Mouse (Mus musculus) gastrocnemius, adult 2 months (tissue): Measurements from ENCODE around the gene Slc22a15. TPM values are rescaled to one million over a fixed set of nuclear protein-coding genes. Genes with fewer than 3 reads are reported as not detected.

Experiments used
- DNase-seq: peaks from one replicate; pipeline ENCODE4 v3.0.0; 2022
- H3K27ac ChIP-seq: fragments of 200-600 bp; 2 replicates; pipeline ENCODE4 v1.8.1; 2022; ENCODE audit warnings: mild to moderate bottlenecking
- H3K4me3 ChIP-seq: fragments of 200-600 bp; 2 replicates; pipeline ENCODE4 v1.8.1; 2022; ENCODE audit warnings: mild to moderate bottlenecking, moderate library complexity
- CTCF ChIP-seq: fragments of 200-600 bp; IDR thresholded peaks from 2 replicates; pipeline ENCODE4 v1.8.1; 2022; ENCODE audit warnings: antibody characterized with exemption, mild to moderate bottlenecking, moderate library complexity
- intact Hi-C: fragments of 180-260 bp; cut with DNase I; formaldehyde crosslinking; loops from one replicate; pipeline ENCODE4 v1.15.1; 2025
- long read RNA-seq, 2 experiments: library from polyadenylated mRNA; stranded (forward); transcript quantifications; one replicate each; pipeline ENCODE4 v2.0.0; 2021
- total RNA-seq, 2 experiments: library from RNA; stranded (reverse); gene quantifications; 2 replicates each; pipeline ENCODE4 v1.2.3; 2021

Slc22a15 gene
- under 1 TPM; 0.41 to 0.98 TPM for total RNA-seq
- long read RNA-seq, experiment 1, full-length matches to known transcripts: 1 of 1 reads
- long read RNA-seq, experiment 1, partial matches to known transcripts: 0 of 1 reads
- long read RNA-seq, experiment 1, other reads (novel, unspliced or antisense): 0 of 1 reads
- long read RNA-seq, experiment 2, full-length matches to known transcripts: 1 of 1 reads
- long read RNA-seq, experiment 2, partial matches to known transcripts: 0 of 1 reads
- long read RNA-seq, experiment 2, other reads (novel, unspliced or antisense): 0 of 1 reads

DNA sequence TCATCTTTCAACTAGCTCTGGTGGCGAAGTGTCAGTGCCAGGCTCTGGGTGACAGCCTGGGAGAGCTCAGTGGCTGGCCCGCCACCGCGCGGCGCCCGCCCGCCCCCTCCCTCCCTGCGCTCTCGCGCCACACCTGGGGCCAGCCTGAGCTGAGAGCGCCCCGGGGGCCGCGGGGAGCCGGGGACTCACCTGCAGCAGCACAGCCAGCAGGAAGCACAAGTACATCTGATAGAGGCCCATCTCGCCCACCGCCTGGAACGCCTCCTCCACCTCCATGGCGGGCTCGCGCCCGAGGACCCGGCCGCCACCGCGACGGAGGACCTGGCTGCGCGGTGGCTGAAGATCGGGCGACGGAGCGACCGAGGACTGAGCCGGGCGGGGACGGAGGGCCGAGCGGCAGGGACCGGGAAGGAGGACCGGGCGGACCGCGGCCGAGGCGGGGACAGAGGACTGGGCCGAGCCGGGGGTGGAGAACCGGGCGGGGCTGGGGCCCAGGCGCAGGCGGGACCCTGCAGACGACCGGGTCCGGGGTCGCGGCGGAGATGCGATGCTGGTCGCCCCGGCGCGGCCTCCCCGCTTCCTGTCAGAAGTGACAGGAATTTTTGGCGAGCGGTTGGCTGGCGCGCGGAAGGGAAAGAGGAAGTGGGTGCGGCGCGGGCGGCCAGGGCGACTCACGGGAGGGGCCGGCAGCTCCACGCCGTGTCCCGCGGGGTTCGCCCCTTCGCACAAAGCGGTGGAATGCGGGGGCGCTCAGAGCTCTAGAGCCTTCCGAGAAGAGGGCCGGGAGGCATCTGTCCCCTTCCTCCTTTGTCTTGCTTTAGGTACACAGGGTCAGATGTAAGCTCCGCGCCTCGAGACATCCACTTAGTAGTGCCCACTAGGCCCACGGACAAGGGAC, at the start of gene Slc22a15:
Slc22a15 (minus strand) TSS at position 611 of the 898 bp plus-strand sequence.
- peak; percentile 82 for DNase-seq
- intact Hi-C loops: no loop called here
- Histone ChIP-seq H3K27ac (peak within 1 kb of the TSS; percentile 88), H3K4me3 (peak within 1 kb of the TSS; percentile 96)
- peak; percentile 14; the same call in 1 of the 2 replicates for TF ChIP-seq CTCF

DNA sequence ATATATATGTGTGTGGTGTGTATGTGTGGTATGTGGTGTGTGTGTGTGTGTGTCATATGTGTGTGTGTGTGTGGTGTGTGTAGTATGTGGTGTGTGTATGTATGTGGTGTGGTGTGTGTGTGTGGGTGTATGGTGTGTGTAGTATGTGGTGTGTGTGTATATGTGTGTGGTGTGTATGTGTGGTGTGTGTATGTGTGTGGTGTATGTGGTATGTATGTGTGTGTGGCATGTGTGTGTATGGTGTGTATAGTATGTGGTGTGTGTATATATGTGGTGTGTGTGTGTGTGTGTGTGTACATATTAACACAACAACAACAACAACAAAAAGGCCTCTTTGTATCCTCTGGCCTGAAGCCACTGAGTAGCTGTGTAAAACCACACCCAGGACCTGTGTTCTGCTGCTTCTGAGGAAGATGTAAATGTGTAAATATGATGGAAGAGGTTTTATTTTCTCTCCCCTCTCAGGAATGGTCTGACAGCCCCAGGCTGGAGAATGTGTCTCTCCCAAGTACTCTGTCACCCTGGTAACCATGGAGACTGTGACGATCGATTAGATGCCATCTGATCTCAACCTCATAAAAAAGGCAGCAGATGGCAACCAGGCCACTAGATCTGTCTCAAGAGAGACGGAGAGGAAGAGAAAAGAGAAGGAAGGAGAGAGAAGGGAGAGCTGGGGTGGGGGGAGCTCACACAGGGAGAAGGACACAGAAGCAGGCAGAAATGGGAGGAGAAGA, 42.7 kb upstream of the Slc22a15 start:
- no peak for TF ChIP-seq CTCF
- no peak for DNase-seq
- no peak overlapping the region for H3K27ac ChIP-seq
- no peak overlapping the region for H3K4me3 ChIP-seq
- intact Hi-C loops: no loop called here

DNA sequence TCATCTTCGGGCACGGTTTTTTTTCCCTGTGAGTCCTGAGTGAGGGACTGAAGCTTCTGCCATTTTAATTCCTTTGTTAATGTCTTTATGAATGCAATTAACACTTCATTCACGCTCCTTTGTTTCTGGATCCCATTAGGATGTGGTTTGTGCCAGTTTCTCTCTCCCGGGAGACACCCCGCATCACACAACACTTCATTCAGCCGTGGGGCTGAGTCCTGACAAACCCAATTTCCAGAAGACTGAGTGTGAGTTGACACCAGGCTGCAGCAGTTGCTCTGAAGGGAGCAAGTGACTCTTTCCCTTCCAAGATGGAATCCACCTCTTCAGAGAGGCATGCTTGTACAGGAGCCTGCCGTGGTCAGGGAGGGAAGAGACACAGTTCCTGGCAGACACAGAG, 40.1 kb upstream of the Slc22a15 start:
- TF ChIP-seq CTCF: no peak
- no peak for DNase-seq
- H3K4me3 ChIP-seq: no peak overlapping the region
- intact Hi-C loops: no loop called here
- H3K27ac ChIP-seq: no peak overlapping the region

DNA sequence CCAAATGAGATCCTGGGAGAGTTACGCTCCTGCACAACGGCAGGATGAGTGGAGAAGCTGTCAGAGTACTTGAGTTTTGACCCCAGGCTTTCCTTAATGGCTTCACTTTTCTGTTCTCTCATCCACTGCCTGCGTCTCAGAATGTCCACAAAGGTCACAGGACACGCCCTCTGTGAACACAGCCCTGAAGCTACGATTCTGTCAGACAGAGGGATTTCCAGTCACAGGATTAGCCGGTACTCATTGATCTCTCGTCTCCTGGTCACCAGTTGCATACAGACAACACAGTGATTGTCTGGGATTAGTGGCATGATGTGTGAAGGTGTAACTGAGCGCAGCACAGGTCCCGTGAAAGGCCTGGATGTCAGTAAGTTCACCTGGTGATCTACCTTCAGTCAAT, 39.2 kb upstream of the Slc22a15 start:
- H3K4me3 ChIP-seq: no peak overlapping the region
- no peak for DNase-seq
- no peak for TF ChIP-seq CTCF
- intact Hi-C loops: no loop called here
- H3K27ac ChIP-seq: no peak overlapping the region

GRCm38 (mm10) chr3:101961146-101961835, 37.0 kb upstream of the Slc22a15 start:
- Histone ChIP-seq H3K27ac (no peak overlapping the region), H3K4me3 (no peak overlapping the region)
- no peak for TF ChIP-seq CTCF
- intact Hi-C loops: no loop called here
- DNase-seq: no peak

DNA sequence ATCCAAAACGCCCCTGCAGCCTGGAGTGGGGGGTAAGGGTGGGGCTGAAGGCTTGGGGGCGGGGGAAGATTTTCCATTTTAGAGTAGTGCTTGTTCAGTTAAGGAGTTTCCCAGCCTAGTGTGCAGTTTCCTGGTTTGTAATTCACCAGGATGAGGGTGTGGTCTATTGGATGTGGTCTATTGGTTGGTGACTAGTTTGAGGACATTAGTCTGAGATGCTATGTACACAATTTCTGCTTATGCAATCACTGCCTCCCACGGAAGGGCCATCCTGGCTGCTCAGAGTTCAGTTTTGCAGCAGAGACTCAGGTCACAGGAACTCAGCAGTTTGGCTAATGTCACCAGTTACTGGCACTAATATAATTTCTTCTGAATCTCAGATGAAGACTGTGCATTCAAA, 33.8 kb upstream of the Slc22a15 start:
- DNase-seq: no peak
- intact Hi-C loops: no loop called here
- Histone ChIP-seq H3K27ac (no peak overlapping the region), H3K4me3 (no peak overlapping the region)
- no peak for TF ChIP-seq CTCF

DNA sequence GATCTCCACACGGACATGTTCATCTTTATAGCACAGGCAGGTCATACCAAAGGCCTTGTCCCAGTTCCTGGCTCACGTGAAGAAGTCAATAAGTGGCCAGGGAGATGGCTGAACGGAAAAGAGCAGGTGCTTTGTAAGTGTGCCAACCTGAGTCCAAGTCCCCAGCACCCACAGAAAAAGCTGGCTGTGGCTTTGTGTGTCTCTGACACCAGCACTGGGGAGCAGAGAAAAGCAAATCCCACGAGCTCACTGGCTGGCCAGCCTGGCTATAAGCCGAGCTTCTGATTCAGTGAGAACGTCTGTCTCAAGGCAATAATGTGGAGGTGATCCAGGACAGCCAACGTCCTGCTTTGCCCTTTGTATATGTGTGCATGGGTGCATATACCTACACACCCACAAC, 29.3 kb upstream of the Slc22a15 start:
- DNase-seq: no peak
- no peak overlapping the region for H3K4me3 ChIP-seq
- intact Hi-C loops: no loop called here
- H3K27ac ChIP-seq: no peak overlapping the region
- no peak for TF ChIP-seq CTCF

DNA sequence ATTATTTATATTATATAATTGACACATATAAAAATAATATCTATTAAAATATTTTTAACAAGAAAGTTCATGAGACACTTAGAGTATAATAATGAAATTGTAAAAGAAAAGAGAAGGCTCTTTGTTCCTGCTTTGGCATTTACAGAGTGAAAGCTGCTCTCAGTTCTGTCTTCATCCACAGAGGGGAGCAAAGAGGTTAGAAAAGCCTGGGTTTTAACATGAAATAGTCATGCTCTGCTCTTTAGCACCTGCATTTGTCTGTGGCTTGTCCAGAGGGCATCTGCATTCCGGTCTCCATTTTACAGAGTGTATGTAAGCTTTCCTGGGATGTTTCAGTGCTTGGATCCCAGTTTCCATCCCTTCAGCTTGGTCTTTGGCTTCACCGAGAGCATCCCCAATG, 28.3 kb upstream of the Slc22a15 start:
- H3K27ac ChIP-seq: no peak overlapping the region
- intact Hi-C loops: no loop called here
- no peak overlapping the region for H3K4me3 ChIP-seq
- no peak for TF ChIP-seq CTCF
- DNase-seq: no peak

GRCm38 (mm10) chr3:101948572-101948971, 24.3 kb upstream of the Slc22a15 start:
- peak; percentile 57 for DNase-seq
- TF ChIP-seq CTCF: no peak

GRCm38 (mm10) chr3:101947250-101947649, 23.0 kb upstream of the Slc22a15 start:
- no peak overlapping the region for H3K4me3 ChIP-seq
- no peak for TF ChIP-seq CTCF
- H3K27ac ChIP-seq: no peak overlapping the region
- DNase-seq: peak; percentile 26
- intact Hi-C loops: no loop called here

More at GRCm38 (mm10) chr3:101948572-101948971, 24.3 kb upstream of the Slc22a15 start:
- H3K4me3 ChIP-seq: no peak overlapping the region
- H3K27ac ChIP-seq: peak overlapping the region; percentile 31; the same call in 1 of the 2 replicates
- intact Hi-C loops: no loop called here

- intact Hi-C loops: no loop called here
- Histone ChIP-seq H3K4me3 (no peak overlapping the region), H3K27ac (no peak overlapping the region)
- no peak for DNase-seq
- no peak for TF ChIP-seq CTCF
Measured at GRCm38 (mm10) chr3:101945257-101945656, 21.0 kb upstream of the Slc22a15 start.

GRCm38 (mm10) chr3:101940418-101940817, 16.2 kb upstream of the Slc22a15 start:
- intact Hi-C loops: no loop called here
- no peak for DNase-seq
- no peak for TF ChIP-seq CTCF
- no peak overlapping the region for H3K27ac ChIP-seq
- H3K4me3 ChIP-seq: no peak overlapping the region
